Mouse (Mus musculus): Measurements from ENCODE around the gene Cpa2.

Cpa2 gene

DNA sequence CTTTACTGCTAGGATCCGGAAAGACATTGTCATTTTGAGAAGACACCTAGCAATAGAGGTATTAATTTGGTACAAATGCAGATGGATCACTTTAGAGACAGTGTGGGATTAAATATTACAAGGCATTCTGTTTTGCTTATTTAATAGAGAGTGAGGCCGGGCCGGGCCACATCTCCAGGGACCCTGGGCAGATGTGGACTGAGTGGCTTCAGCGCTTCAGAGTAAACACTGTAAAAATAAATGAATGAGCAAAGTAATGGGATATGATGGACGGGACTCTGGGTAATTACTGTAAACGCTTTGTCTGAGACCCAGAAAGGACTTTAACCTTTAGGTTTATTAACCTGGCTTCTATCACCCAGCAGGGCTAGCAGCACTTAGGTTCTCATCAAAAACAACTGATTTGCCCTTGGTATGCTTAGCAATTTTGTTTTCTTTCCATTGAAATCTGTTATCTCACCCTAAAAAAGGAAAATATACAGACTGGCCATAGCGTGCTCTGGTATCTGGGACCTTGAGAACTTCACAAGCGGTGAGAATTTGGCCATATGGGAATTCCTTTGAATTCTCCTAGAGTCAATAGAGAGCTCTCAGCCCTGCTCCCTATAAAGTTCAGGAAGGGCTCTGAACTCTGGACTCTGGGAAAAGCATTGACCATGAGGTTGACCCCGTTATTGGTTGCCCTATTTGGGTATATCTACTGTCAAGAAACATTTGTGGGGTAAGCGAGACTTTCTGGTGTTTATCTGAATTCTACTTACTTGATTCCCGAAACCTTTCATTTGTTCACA is at the start of gene Cpa2:
TSS of gene Cpa2 (plus strand) at position 574 of the 791 bp plus-strand sequence.
- no peak for DNase-seq (ENCODE audit: low read depth, low spot score)

GRCm38 (mm10) chr6:30499049-30499448 is 42.3 kb upstream of the Cpa2 start:
- DNase-seq (ENCODE audit: low read depth, low spot score), result no peak

DNA sequence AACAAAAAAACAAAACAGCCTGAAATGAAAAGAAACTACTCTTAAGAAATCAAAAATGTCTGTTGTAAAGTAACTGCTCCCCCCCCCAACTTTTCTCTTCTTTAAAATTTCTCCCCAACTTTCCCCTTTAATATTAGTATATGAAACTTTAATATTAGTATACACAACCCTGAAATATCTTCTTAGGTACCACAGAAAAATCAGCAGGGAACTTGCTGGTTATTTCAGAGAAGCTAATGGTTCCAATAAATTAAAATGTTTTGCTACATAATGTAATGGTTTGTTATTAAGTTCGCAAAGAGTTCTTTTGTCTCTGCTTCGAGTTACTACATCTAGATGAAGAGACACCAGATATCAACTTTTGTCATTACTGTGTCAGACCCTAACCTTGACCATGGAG is 32.6 kb upstream of the Cpa2 start:
- no peak for DNase-seq (ENCODE audit: low read depth, low spot score)

DNA sequence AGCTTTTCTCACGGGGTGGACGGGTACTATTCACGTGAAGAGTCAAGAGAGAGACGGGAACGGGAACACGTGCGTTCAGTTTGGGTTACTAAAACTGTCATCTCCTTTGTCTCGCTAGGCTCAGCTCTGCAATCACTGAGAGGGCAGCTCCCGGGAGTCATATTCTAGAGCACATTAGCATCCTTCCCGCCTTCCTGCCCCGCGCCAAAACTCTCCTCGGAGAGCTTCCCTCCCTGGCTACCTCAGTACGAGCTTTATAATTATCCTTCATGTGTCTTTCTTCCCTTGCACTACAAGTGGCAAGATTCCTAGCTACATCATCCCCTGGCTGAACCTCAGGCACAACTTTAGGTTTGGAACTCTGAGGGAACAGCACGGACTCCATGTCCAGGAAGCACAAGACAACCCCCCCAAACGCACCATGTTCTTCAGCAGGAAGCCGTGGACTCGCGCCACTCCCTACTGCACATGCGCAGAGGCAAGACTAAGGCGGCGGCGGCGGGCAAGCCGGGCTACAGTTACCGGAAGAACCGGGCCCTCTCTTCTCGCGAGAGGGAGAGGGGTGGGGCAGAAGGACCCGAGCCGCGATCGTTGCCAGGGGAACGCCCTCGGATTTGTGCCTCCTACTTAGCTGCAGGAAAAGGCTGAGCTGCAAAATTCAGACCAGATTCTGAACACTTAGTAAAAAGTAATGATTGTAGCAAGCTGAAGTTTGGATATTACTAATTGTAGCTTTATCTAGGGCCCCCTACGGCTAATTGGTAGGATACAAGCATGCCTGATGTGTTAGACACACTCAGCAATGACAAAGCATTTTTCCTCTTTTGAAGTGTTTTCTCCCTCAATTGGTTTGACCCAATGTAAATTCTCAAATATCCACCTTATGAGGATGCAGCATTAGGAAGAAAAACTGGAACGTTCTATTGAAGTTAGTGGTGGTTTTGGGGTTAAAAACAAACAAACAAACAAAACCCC is 31.8 kb upstream of the Cpa2 start, which contains the start of the genes Tmem209 and Ssmem1:
TSS of gene Tmem209 (minus strand) at position 519 of the 975 bp plus-strand sequence.
TSS of gene Ssmem1 (plus strand) at position 585 of the 975 bp plus-strand sequence.
- DNase-seq (ENCODE audit: low read depth, low spot score), result peak; percentile 99

- DNase-seq (ENCODE audit: low read depth, low spot score), result no peak
Observed at GRCm38 (mm10) chr6:30510291-30510690, 31.1 kb upstream of the Cpa2 start.

DNA sequence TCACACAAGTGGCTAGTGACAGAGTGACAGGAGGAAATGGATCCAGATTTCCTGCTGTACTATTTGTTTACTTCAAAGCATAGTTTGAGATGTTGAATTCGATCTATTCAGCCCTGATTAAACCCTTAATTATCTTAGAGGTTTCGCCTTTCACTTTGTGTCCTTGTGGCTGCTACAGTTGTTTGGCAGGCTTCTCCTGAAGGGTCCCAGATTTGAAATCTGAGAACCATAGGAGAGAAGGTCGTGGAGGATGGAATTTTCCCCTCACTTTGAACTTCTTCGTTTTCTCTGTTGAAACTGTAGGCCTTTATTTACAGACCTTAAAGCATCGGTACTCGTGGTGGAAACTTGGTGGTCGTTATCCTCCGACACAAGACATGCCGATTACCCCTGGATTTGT is 27.1 kb upstream of the Cpa2 start:
- DNase-seq (ENCODE audit: low read depth, low spot score), result no peak

GRCm38 (mm10) chr6:30520400-30520799 is 21.0 kb upstream of the Cpa2 start:
- DNase-seq (ENCODE audit: low read depth, low spot score), result no peak

DNA sequence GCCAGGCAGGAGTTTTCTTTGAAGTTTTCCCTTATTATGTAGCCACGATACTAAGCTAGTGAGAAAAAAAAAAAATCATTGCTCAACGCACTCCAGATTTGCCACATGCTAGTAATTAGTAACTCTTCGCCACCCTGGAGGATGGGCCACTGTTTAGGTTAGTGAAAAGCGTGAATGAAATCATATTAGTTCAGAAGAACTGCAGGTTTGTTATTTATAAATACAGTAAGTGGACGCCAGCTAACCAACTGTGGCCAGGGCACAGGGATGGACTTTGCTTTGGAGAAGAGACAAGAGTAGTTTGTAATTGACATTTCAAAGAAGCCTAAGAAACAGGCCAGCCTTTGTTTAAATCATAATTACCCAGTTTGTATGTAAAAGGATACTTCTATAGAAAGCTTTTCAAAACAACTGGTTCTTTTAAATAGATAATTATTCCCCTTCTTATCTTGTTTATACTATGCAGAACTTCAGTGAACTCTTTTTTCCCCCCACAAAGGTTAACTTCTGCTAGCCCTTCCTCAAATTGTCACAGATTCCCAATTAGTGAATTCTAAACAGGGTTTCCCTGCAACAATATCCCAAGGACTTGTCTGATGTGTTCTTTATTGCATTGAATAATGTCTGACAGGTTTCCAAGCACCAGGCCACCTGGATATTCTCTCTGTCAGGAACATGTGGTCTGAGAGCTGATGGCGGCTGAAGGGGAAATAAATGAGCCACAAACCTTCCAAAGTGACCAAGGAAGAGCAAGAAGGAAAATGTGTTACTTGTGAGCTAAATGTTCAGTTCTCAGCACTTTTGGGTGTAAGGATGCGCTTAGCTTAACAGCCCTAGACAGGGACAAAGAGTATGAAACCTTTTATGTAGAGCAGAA is 15.7 kb upstream of the Cpa2 start:
- no peak for DNase-seq (ENCODE audit: low read depth, low spot score)

DNA sequence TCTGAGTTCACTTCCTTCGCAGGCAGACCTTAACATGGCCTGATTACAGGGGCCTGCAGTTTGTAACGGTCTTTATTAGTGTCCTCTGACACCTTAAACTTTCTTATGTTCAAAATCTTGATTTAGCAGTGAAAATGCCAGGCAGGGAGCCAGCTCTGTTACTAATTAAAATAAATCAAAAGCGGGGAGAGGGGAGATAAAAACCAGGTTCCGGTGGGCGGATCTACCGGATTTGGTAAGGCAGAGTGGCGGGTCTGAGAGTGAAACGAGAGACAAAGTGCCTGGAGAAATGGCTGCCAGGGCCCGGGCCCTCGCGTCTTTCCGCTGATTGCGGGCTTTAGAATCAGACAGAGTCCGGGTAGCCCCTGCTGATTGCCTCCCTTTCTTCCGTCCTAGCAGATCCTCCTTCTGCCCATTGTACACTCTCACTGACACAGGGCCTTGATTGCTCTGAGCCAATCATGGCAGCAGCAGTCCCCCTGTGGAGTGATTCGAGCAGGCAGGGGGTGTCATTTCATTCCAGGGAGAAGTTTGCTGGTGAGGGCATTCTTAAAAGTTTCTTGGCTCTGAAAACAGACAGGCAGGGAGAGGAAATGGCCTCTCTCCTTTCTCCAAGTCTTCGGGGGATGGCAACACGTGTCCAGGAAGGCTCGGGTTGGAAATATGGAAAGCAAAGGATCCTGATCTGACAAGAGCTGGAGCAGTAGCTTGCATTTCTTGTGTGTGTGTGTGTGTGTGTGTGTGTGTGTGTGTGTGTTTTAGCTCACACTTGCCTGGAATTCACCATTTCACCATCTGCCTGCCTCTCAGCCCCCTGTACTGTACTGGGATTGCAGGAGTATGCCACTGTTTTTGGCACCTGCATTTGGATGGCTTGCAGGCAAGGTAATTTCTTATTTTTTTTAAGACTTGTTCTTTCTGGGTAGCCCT is 14.5 kb upstream of the Cpa2 start:
- no peak for DNase-seq (ENCODE audit: low read depth, low spot score)

- DNase-seq (ENCODE audit: low read depth, low spot score), result no peak
Observed at GRCm38 (mm10) chr6:30528800-30529199, 12.6 kb upstream of the Cpa2 start.

DNA sequence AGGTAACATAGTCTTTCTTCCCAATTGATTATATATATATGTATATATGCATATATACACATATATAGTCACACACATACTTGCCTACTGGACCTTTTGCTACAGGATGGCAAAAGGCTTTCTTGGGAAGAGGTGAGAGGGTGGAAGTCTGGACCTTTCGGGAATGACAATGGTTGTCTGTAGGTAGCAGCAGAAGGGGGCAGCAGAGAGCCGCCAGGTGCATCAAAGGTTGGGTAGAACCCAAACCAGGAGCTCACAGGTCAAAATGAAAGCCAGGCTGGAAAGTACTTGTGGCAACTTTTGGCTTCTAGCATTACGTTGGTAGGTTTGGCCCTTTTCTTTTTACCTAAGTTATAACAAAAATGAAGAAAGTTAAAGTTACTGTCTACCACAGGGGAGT is 6.0 kb upstream of the Cpa2 start:
- peak; percentile 55 for DNase-seq (ENCODE audit: low read depth, low spot score)

DNA sequence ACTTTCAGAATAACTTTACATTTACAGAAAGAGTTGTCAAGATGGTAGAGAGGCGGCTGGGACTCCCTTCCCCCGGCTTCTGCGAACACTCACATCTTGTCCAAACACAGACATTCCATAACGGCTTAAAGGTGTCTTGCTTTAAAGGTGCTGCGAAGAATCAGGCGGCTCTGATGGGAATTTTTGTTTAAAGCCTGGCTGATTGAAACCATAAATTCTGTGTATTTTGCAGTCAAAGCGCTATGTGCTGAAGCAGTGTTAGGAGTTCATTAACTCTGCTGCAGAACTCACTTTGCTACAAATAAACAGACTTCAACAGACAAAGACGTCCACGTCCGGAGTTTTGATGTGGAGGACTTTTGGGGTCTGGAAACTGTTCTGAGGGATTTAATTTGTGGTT is 3.1 kb upstream of the Cpa2 start:
- no peak for DNase-seq (ENCODE audit: low read depth, low spot score)

- DNase-seq (ENCODE audit: low read depth, low spot score), result no peak
Observed at GRCm38 (mm10) chr6:30538800-30539199, 2.6 kb upstream of the Cpa2 start.

DNA sequence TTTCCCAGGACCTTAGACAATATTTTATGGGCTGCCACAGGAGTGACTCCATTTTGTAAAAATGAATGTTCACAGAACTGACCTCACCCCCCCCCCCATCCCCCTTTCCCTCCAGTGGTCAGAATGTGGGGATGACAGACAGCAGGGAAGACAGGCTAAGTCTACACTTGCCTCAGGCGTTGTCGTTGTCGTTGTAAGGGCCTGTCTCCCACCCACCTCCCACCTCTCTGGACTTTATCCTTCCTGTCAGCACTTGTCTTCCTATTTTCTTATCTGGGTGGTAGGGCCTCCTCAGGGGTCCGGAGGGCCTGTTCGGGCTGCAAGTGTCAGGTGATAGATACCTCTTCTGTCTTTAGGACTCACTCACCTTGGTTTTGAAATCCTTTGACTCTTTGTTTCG is 895 bp downstream of the Cpa2 start:
- no peak for DNase-seq (ENCODE audit: low read depth, low spot score)

DNA sequence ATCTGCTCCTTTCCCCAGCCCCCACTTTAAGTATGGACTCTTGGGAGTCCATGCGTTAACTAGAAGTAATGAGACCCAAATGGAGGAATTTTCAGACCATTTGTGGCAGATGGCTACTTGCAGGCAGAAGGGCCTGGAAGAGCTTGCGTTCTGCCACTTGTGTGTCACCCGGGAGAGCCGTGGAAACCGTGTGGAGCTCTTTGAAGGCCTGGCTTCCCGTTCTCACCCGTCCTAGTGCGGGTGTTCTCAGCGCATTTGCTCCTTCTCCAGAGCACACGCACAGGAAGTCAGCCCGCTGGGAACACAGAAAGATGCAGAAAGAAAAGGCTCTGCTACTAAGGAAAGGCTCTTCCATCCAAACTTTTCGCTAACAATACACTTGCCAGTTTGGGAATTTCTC is 1.7 kb downstream of the Cpa2 start:
- no peak for DNase-seq (ENCODE audit: low read depth, low spot score)

DNA sequence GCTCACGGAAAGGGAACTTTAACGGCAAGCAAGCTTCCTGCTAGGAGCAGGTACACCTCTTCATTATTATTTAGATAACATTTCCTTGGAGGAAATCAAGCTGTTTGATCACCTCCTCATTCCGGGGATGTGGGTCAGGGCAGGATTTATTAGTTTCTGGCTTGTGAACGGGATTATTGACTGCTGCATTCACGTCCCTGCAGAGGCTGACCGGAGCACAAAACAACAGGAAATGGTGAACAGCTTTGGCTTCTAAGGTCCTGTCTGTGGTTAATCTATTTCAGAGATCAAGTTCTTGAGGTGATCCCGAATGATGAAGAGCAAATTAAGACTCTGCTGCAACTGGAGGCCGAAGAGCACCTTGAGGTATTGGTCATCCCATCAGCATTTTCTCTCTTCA is 2.5 kb downstream of the Cpa2 start:
- no peak for DNase-seq (ENCODE audit: low read depth, low spot score)

DNA sequence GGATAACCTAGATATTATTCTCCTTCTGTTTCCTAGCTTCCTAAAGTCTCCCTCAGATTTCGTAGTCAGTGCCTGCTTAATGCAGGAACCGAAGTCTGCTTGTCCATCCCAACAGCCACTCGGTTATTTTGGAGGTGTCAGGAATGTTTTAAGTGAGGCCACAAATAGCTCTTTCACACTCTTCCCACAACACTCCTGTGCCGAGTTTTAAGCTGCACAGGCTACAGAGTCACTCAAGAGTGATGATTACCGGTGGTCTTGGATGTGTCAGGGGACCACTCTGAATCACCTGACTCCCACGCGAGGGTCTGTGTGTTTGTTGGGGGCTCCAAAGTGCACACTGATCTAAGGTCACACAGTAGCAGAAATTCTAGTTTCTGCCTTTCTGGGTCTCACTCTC is 4.3 kb downstream of the Cpa2 start:
- DNase-seq (ENCODE audit: low read depth, low spot score), result no peak

DNA sequence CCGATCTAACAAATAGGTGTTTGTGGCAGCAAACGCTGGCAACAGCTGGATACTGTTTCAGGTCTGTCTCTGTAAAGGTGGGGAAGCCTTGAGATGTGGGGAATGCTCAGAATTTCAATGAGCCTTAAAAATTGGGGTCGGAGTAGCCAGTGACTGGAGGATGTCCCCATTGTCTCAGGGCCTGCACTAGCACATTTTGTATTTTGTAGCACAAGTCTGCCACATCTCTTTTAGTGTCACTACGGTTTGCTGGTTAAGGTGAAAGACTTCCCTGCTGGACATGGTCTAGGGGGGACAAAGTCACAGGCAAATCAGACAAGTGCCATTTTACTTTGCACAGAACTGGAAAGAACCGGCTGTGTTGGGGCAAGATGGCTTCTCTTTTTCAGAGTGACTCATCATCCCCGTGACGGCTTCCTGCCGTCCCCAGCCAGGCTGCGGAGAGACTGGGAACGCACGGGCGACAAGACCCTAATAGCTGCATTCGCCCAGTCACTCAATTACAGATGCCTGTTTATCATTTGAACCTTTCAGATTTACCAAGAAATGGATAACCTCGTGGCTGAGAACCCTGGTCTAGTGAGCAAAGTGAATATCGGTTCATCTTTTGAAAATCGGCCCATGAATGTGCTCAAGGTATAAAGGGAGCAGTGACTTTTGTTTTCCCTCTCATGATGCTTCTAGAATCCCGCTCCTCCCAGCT is 5.3 kb downstream of the Cpa2 start:
- DNase-seq (ENCODE audit: low read depth, low spot score), result peak; percentile 44

GRCm38 (mm10) chr6:30547274-30547645 is 5.9 kb downstream of the Cpa2 start:
- no peak for DNase-seq (ENCODE audit: low read depth, low spot score)

Data from A20 (cell line).